Mouse (Mus musculus): ENCODE results near the gene Slc6a9. TPM values are rescaled to one million over a fixed set of nuclear protein-coding genes. Genes with fewer than 3 reads are reported as not detected.

The Slc6a9 gene
- polyA plus RNA-seq, 1 experiment from 2014 or later = 14.9 TPM

DNA sequence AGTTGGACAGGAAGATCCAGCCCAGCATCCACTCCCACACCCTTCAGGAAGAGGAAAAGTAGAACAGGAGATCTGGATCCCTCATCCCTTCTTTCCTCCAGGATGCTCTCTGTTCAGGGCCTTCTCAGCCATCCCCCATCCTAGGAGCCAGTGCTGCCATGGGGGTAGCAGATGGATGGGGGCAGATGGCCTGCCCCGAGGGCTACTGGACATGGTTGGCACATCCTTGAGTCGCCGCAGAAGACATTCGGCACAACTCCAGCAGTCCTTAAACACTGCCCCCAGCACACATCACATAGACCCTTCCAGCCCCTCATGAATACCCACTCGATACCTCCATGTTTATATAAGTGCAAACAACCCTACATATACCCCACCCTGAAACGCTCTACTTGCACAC is 61.7 kb downstream of the Slc6a9 start:
- Histone ChIP-seq H3K4me1 (replicated peaks) (peaks cover 10% of the 10 kb centered on the region), H3K4me3 (replicated peaks) (no peak overlapping the region), H3K9me3 (no peaks in the 10 kb centered on the region), H3K9ac (replicated peaks) (no peak overlapping the region), H3K27me3 (no peaks in the 10 kb centered on the region), H3K36me3 (peaks cover 71% of the 10 kb centered on the region), H3K4me2 (replicated peaks) (no peak overlapping the region), H3K27ac (no peak overlapping the region)
- no peak for ATAC-seq
- 94% methylated on average over 6 of the region's 6 CpGs for WGBS

DNA sequence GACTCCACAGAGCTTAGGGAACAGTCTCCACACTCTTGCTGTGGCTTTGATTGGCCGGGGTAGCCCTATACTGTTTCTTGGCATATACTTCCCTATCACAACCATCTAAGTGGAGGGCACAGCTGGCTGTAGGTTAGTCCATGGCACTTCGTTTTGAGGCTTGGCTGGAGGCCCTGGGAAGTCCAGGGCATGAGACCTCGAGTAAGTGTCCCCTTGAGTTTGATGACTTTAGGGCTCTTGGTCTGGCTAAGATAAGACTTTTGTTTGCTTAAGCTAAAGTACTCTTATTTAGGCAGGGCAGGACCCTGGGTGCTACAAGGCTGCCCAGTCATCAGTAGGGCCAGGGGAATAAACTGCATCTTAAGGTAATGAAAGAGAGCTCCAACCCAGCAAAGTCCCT is 63.8 kb downstream of the Slc6a9 start:
- Histone ChIP-seq H3K4me2 (replicated peaks) (no peak overlapping the region), H3K9me3 (no peaks in the 10 kb centered on the region), H3K4me1 (replicated peaks) (no peaks in the 10 kb centered on the region), H3K9ac (replicated peaks) (no peak overlapping the region), H3K4me3 (replicated peaks) (no peak overlapping the region), H3K36me3 (peaks cover 92% of the 10 kb centered on the region), H3K27ac (no peak overlapping the region), H3K27me3 (no peaks in the 10 kb centered on the region)
- no peak for ATAC-seq
- 84% methylated on average over 3 of the region's 3 CpGs for WGBS

DNA sequence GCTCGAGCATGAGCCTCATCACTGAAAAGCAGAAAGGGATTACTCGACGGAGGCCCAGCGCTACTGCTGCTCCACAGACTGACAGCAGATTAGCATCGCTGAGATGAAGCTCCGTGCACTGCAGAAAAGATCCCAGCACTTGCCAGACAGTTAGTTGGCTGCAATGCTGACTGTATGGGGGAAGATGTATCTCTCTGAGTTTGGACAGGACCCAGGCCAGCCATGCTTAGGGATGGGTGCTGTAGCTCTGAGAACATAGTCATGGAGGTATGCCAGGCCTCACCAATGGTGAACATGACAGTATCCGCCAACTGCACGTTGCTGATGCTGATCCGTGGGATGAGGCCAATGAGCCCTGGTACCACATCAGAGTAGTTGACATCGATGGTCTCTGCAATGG is 69.8 kb downstream of the Slc6a9 start:
- H3K4me2 ChIP-seq (replicated peaks) = no peak overlapping the region
- no peak overlapping the region for H3K4me3 ChIP-seq (replicated peaks)
- peaks cover 76% of the 10 kb centered on the region for H3K36me3 ChIP-seq
- no peaks in the 10 kb centered on the region for H3K27me3 ChIP-seq
- no peaks in the 10 kb centered on the region for H3K9me3 ChIP-seq
- no peak overlapping the region for H3K9ac ChIP-seq (replicated peaks)
- WGBS = 91% methylated on average over 10 of the region's 10 CpGs
- H3K27ac ChIP-seq = no peak overlapping the region
- peaks cover 16% of the 10 kb centered on the region for H3K4me1 ChIP-seq (replicated peaks)
- no peak for ATAC-seq

DNA sequence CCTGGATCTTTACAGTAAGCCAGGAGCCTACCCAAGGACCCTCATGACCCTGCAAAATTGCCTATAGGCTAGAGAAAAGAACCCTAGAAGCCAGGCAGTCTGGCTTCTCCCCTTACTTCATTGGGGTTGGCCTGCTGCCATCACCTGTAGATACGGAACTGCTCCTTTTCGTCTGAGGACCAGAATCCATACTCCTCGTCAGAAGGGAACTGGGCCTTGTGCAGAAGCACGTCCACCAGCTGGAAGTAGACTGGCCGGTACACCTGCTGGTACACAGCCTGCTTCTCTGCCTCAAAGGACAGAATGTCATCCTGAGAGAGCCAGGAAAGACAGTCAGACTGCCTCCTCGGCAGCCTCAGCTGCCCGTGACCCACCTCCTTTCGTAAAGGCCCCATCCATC is 70.5 kb downstream of the Slc6a9 start:
- Histone ChIP-seq H3K9me3 (no peaks in the 10 kb centered on the region), H3K4me3 (replicated peaks) (no peak overlapping the region), H3K27me3 (no peaks in the 10 kb centered on the region), H3K36me3 (peaks cover 69% of the 10 kb centered on the region), H3K4me1 (replicated peaks) (peaks cover 23% of the 10 kb centered on the region), H3K4me2 (replicated peaks) (no peak overlapping the region), H3K27ac (no peak overlapping the region), H3K9ac (replicated peaks) (no peak overlapping the region)
- WGBS = 94% methylated on average over 8 of the region's 8 CpGs
- no peak for ATAC-seq

DNA sequence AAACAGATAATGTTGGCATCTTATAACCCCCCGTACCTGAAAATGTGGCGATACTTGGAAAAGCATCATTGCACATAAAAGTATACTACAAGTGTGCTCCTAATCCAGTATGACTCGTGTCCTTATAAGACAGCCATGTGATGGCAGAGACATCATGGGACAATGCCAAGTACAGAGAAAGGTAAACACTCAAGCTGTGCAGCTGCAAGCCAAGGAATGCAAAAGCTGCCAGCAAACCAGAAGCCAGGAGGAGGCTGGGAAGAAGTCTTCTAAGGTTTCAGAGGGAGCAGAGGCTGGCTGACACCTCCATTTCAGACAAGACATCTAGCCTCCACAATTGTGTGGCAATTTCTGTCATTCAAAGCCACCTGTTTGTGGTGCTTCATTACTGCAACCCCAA is 71.9 kb downstream of the Slc6a9 start:
- WGBS = 87% methylated on average over 3 of the region's 3 CpGs
- no peak for ATAC-seq
- H3K4me2 ChIP-seq (replicated peaks) = no peak overlapping the region
- H3K36me3 ChIP-seq = peaks cover 62% of the 10 kb centered on the region
- H3K27ac ChIP-seq = no peak overlapping the region
- H3K9ac ChIP-seq (replicated peaks) = no peak overlapping the region
- H3K9me3 ChIP-seq = no peaks in the 10 kb centered on the region
- peaks cover 37% of the 10 kb centered on the region for H3K4me1 ChIP-seq (replicated peaks)
- no peak overlapping the region for H3K4me3 ChIP-seq (replicated peaks)
- H3K27me3 ChIP-seq = no peaks in the 10 kb centered on the region

DNA sequence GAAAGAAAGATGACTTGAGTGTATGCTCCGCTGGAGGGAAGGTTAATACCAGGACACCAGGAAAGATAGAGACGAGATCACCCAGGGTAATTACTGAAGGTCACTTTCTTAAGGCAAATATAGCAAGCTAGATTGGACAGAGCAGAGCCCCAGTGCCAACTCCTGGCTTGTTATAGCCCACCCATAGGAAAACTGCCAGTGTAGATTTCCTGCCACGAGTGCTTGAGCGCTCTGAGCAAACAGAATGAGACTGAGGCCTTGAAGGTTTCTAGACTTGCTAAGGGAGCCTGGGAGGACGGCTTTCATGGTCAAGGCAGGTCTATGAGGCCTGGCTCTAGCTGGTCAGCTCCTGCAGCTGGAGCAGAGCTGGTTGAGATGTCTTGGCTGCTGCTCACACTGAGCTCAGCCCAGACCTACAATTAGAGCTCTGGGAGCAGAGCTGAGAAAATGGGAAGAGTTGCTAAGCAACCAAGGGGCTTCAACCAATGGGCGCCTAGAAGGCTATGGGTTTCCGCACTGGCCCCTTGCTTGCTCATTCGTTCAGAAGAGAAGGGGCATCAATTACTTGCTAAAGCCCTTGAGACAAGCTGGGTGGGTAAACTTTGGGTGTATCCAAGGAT is 74.6 kb downstream of the Slc6a9 start:
- Histone ChIP-seq H3K27ac (peak overlapping the region; percentile 77), H3K9ac (replicated peaks) (peak overlapping the region; percentile 29; the same call in 1 of the 2 replicates), H3K9me3 (no peaks in the 10 kb centered on the region), H3K27me3 (no peaks in the 10 kb centered on the region), H3K4me1 (replicated peaks) (peaks cover 65% of the 10 kb centered on the region), H3K4me2 (replicated peaks) (peak overlapping the region; percentile 44), H3K4me3 (replicated peaks) (peak overlapping the region; percentile 18), H3K36me3 (peaks cover 49% of the 10 kb centered on the region)
- ATAC-seq = peak; percentile 86
- 57% methylated on average over 8 of the region's 8 CpGs for whole genome bisulfite sequencing

DNA sequence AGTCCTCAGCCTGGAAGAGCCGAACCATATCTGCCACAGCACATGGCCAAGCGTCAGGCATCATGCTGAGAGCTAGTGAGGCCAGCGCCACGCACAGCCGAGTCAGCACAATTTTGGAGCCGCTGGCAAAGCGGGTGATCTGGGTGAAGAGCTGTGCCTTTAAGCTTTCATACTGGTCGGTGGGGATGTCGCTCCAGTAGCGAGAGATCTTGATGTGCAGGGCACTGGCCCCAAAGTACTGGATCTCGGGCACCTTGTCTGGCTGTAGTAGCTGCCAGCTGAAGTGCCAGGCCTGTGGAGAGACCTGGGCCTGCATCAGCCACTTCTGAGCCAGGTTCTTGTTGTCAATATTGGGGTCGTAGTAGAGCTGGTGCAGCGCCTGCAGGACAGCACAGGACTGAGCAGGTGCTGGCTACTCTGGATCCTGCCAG is 77.8 kb downstream of the Slc6a9 start:
- Histone ChIP-seq H3K9ac (replicated peaks) (peak overlapping the region; percentile 92; the same call in 1 of the 2 replicates), H3K9me3 (no peaks in the 10 kb centered on the region), H3K27me3 (no peaks in the 10 kb centered on the region), H3K4me1 (replicated peaks) (peaks cover 77% of the 10 kb centered on the region), H3K36me3 (peaks cover 21% of the 10 kb centered on the region), H3K4me2 (replicated peaks) (peak overlapping the region; percentile 100; the same call in 1 of the 2 replicates), H3K27ac (no peak overlapping the region), H3K4me3 (replicated peaks) (no peak overlapping the region)
- WGBS = 91% methylated on average over 13 of the region's 13 CpGs
- ATAC-seq = no peak

DNA sequence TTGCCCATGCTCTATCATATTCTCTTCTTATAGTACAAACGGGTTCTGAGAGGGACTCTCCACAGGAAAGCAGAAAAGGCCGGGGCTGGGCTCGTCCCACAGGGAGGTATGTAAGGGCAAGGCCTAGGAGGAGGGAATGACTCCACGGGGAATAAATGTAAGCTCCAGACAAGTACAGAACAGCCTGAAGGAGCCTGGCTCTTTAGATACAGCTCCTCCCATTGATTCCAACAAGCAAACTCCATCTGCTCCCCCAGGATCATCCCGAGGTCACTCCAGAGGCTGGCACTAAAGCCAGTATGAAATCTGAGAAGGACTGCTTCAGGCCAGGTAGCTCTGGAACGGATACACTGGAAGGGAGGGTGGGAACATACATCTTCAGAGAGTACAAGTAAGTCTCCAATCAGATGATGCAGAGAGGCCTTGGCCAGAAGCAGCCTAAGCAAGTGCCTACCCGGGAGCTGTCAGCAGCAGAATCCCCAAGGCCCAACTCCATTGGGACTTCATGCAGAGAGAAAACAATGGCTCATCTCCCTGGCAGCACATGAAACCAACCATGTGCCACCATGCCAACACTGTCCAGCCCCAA is 78.5 kb downstream of the Slc6a9 start:
- peaks cover 21% of the 10 kb centered on the region for H3K36me3 ChIP-seq
- peak overlapping the region; percentile 100 for H3K4me2 ChIP-seq (replicated peaks)
- H3K9ac ChIP-seq (replicated peaks) = peak overlapping the region; percentile 92
- H3K4me3 ChIP-seq (replicated peaks) = peak overlapping the region; percentile 93
- ATAC-seq = no peak
- H3K27ac ChIP-seq = no peak overlapping the region
- no peaks in the 10 kb centered on the region for H3K27me3 ChIP-seq
- peaks cover 74% of the 10 kb centered on the region for H3K4me1 ChIP-seq (replicated peaks)
- 75% methylated on average over 7 of the region's 7 CpGs for WGBS
- no peaks in the 10 kb centered on the region for H3K9me3 ChIP-seq

DNA sequence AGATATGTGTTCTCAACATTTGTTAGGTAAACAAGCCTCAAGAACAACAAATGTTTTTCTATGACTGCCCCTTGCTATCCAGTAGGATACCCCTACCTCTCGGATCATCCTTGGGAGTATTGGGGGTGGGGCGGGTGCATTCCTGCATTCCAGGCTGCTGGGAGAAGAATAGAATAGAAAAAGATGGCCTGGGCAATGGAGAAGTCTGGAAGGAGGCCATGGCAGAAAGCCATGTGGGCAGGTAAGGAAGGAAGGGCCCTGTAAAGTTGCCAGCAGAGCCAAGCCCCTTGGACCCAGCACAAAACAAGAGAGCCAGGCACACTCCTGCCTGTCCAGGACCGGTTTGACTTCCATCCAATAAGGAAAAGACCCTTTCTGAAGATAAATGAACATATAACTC is 79.1 kb downstream of the Slc6a9 start:
- Histone ChIP-seq H3K4me2 (replicated peaks) (peak overlapping the region; percentile 100), H3K9me3 (no peaks in the 10 kb centered on the region), H3K9ac (replicated peaks) (peak overlapping the region; percentile 92), H3K36me3 (peaks cover 21% of the 10 kb centered on the region), H3K4me3 (replicated peaks) (peak overlapping the region; percentile 93), H3K4me1 (replicated peaks) (peaks cover 67% of the 10 kb centered on the region), H3K27ac (no peak overlapping the region), H3K27me3 (no peaks in the 10 kb centered on the region)
- 39% methylated on average over 3 of the region's 3 CpGs for WGBS
- ATAC-seq = no peak

DNA sequence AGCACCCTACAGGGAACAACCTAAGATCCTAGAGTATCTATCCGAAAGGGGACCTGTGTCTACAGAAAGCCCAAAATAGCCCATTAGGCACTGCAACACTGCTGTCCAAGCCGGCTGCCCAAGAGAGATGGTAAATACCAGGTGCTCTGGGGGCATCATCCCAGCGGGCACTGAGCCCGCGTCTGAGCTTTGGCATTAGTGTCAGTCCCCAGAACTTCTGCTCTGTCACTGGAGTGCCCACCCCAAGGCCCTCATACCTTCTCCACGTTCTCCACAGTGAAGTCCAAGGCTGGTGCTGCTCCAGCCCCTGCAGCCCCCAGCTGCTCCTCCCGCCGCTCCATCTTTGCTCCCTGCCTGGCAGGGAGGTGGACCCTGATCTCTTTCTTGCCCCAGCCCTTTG is 79.7 kb downstream of the Slc6a9 start:
- H3K27ac ChIP-seq = no peak overlapping the region
- peaks cover 61% of the 10 kb centered on the region for H3K4me1 ChIP-seq (replicated peaks)

DNA sequence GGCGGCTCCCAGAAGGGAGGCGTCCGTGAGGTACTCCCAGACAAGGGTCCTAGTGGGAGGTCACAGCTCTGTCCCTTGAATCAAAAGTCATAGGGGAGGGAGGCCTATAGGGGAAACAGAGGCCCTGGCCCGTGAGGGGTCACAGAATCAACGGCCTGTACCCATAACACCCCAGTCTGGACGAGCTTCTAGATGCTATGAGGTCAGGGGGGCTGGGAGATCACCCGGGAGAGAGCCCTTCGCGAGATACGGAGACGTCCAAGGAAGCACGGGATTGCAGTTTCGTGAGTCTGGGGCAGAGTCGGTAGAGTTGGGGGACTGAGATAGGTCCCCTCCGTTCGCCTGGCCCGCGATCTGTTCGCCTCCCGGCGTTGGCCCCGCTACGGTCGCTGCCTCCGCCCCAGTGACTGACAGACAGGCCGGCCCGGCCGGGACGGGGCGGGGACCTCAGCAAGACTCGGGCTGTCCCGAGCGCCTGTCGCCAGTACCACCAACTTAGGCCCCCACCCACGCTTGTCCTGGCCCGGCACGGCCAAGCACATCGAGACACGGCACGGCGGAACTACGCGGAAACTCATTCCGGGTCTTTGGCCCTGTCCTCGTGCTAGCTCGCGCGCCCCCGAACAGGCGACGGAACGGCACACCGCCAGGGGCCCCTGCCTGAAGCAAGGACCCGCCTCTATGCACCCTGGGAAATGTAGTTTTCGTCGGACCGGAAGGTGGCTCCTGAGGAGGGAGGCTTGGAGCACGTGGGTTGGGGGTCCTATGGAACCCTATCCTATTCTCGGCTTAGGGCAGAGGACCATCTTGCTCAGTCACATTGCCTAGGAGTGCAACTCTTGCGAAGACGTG is 80.5 kb downstream of the Slc6a9 start, which contains the start of gene Ipo13:
Gene Ipo13 (minus strand): TSS at position 409 of the 852 bp plus-strand sequence.
- Histone ChIP-seq H3K4me2 (replicated peaks) (peak within 1 kb of the TSS; percentile 100), H3K9me3 (no peaks in the 10 kb centered on the region), H3K36me3 (peaks cover 21% of the 10 kb centered on the region), H3K4me3 (replicated peaks) (peak within 1 kb of the TSS; percentile 93), H3K27me3 (no peaks in the 10 kb centered on the region), H3K4me1 (replicated peaks) (peaks cover 53% of the 10 kb centered on the region), H3K9ac (replicated peaks) (peak within 1 kb of the TSS; percentile 92), H3K27ac (peak within 1 kb of the TSS; percentile 74)
- under 1% methylated on average over 61 of the region's 61 CpGs for WGBS
- peak; percentile 96 for ATAC-seq

More for the DNA sequence above, 79.7 kb downstream of the Slc6a9 start:
- peak; percentile 9; the same call in 1 of the 2 replicates for ATAC-seq
- H3K27me3 ChIP-seq = no peaks in the 10 kb centered on the region
- H3K9me3 ChIP-seq = no peaks in the 10 kb centered on the region
- H3K4me2 ChIP-seq (replicated peaks) = peak overlapping the region; percentile 100
- peak overlapping the region; percentile 93 for H3K4me3 ChIP-seq (replicated peaks)
- WGBS = 16% methylated on average over 8 of the region's 8 CpGs
- peak overlapping the region; percentile 92 for H3K9ac ChIP-seq (replicated peaks)
- peaks cover 21% of the 10 kb centered on the region for H3K36me3 ChIP-seq
